Mouse (Mus musculus): Measurements from ENCODE around the gene Ccdc42.

The Ccdc42 gene

GRCm38 (mm10) chr11:68589055-68589809, 2.4 kb downstream of the Ccdc42 start:
- peak; percentile 59 to 64 for DNase-seq

DNA sequence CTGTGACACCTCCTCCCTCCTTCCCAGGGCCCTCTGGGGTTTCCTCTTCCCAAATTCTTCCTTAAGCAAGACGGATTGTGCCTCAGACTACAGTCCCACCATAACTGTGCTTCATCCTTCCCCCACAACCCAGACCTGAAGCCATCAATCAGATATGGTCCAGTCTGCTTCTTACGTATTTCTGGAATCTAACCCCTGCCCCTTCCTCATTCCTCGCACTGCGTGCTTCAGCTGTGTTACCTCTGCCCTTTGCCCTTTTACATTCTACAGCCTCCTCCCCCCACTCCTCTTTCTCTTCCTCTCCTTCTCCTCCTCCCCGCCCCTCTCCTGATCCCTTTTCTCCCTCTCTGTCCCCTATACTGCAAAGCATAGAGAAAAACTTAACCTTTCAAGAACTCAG, 4.9 kb downstream of the Ccdc42 start:
- no peak for DNase-seq

- no peak for DNase-seq
These were observed 6.4 kb downstream of the Ccdc42 start for GRCm38 (mm10) chr11:68593247-68593646.

GRCm38 (mm10) chr11:68597912-68598311, 11.1 kb downstream of the Ccdc42 start:
- DNase-seq: no peak

- no peak for DNase-seq
These were observed 13.8 kb downstream of the Ccdc42 start for GRCm38 (mm10) chr11:68600551-68601021.

DNA sequence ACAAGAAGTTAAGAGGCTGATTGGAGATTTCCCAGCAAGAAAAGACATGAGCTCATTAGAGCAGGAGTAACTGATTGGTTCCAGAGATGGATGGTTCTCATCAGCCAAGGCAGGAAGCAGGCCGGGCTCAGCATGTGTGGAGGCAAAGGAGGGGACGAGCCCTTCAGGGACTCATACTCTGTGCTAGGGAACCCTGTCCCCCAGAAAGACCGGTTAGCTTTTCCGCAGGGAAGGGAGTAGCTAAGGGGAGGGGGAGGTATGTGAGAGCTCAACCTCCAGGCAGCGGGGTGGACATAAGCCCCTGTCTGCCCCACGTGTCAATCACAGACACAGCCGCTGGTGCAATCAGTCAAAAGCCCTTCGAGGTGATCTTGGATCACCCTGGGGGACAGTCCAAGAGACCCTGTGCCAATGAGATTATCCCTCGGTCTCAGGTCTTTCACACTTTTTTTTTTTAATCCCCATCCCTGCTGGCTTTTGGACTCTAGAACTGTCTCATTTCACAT, 14.7 kb downstream of the Ccdc42 start:
- DNase-seq: no peak

DNA sequence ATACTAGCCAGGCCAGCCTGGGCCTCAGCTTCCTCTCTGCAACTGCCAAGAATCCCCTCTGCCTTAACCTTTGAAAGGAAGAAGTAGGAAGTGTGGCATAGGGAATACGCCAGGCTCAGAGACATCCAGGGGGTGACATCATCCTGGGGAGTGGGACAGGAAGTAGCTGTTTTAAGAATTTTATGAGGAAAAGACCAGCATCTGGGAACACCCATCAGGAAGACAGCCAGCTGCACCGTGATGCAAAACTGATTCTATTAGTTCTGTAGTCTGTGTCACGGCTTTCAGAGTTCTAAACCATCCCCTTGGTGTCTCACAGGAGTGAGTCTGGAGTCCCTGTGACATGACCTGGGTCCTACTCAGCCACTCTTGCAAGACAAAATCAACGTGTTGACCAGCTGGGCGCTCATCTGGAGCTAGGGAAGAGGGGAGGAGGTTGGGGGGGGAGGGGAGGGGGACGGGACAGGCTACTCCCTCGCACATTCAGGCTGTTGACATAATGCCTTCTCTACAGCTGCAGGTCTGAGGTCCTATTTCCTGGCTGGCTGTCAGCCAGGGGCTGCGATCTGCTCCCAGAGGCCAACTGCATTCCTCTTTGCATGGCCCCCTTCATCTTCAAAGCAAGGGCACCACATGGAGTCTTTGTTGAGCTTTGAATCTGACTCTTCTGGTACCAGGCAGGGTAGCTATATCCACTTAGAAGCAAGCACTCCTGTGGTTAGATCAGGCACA, 15.5 kb downstream of the Ccdc42 start:
- DNase-seq: no peak

- DNase-seq: no peak
These were observed 20.2 kb downstream of the Ccdc42 start for GRCm38 (mm10) chr11:68607046-68607445.

DNA sequence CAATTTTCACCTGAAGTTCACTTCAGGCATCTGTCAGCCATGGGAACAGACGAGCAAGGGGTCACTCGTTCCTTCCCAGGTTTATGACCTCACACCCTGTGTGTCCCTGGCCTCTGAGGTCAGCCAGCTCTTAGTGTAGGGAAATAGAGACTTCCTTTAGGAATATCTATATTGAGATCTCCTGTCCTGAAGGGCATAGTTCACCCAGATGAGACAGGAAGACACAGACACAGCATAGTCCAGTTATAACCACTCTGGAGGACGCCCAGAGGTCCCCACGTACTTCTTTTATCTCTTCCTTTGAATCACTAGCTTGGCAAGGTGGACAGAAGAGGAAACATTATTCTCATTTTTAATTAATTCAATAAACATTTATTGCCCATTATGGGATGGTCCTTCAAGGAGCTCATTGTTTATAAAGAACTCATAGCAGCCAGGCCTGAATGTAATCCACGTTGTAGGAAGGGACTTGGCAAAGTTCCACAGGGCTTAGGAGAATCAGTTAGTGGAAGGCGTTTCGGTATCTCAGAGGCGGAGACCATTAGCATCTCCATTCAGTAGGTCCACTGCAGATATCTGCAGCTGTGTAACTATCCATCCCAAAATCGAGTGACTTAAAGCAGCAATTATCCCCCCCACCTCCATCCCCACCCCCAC, 23.2 kb downstream of the Ccdc42 start:
- DNase-seq: no peak

- DNase-seq: no peak
These were observed 23.7 kb downstream of the Ccdc42 start for GRCm38 (mm10) chr11:68610567-68610947.

DNA sequence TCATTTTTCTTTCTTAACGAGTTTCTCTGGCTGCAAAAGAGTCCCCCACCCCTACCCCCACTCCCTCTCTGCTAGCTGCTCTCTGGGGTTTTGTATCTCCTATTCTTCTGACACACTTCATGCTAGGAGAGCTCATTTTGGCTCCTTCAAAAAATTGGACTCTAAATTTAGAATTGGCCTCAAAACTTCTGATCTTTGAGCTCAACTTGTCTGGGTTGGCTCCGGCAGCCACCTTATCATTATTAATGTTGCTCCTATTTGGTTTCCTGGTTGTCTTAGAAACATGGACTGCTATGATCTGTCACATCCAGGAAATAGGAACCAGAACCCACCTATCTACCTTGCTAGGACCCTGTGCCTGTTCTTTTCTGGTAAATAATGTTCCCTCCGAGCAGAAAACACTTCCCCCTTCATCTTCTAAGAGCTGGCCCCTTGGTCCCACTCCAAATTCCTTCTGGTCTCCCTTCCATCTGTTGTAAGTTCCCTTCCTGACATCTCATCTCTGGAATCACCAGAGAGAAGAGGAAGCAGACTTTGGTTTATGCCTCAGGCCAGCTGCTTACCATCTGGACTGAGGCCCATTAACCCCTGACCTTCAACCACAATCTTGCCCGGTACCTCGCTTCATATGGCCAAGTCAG, 26.4 kb downstream of the Ccdc42 start:
- DNase-seq: no peak

- DNase-seq: no peak
These were observed 35.9 kb downstream of the Ccdc42 start for GRCm38 (mm10) chr11:68622751-68623150.

GRCm38 (mm10) chr11:68623225-68623870, 36.5 kb downstream of the Ccdc42 start:
- peak; percentile 32 to 55 for DNase-seq

GRCm38 (mm10) chr11:68623871-68624258, 37.0 kb downstream of the Ccdc42 start:
- no peak for DNase-seq

DNA sequence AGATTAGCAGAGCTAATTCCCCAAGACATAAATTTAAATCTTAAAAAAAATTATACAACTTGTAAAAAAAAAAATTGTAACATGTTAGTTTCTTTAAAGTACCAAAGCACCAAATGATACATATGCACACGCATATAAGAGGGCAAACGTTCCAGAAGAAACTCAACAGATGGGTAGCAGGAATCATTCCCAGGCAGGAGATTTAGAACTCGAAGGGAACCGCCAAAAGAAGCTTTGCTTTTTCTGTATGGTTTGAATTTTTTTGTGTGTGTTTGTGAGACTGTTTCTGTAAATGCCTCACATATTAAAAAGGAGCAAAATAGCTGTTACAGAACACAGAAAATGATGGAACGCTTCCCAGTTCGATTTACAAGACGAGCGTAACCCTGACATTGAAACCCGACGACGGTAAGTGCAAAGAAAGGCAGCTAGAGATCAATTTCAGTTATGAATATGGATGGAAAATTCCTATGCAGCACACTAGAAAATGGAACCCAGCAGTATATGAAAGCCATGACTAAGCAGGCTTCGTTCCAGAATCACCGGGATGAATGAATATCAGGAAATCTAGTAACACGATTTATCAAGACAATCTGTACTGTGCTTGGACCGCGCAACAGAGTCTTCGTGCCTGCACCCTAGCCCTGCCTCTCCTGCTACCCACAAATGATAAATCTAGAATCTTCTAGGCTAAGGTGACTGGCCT, 44.9 kb downstream of the Ccdc42 start:
- no peak for DNase-seq

DNA sequence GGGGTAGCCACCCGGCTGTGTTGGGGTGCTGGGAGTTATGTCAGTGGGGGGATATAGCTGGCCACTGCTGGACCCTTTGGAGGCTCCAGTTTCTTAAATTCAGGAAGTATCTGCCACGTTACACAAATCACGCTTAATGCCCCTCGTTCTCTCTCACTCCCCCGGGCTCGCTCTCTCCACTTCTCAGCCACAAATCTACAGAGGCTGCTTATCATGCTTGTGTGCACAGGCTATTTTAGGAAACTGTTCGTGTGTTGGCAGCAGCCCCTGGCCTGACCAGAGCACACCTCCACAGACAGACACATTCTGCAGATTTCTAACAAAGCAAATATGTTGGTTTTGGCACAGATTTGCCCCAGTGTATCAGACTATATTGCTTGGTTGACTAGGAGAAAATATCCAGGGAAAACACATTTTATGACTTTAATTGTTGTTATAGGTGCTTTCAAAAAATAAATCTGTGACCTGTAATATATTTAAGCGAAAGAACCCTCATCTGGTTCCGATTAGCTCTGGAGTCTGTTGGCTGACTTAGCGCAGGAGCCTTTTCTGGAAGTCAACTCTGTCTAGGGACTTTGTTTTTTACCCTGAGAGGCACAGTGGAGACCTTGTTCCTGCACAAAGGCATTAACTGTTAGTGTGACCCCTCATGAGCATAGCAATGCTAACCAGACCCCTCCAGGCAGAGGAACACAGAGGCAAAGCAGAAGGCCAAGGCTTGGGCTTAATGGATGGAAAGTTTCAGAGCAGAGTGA, 51.2 kb downstream of the Ccdc42 start:
- DNase-seq: no peak

DNA sequence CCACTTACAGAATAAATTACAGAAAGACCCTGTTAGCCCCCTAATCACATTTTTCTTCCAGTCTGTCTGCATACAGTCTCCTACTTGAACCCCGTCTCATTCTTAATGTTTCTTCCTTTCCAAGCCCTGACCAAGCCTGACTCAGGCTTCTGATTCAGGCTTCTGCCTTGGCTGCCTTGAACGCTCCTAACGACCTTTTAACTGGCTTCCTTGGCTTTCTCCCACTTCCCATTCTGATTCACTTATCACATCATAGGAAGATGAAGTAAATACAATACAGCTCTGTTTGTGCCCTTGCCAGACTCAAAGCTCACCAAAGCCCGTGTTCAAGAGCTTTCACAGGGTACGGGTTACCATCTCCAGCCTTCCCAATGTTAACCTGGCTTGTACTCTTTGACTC, 54.5 kb downstream of the Ccdc42 start:
- no peak for DNase-seq

DNA sequence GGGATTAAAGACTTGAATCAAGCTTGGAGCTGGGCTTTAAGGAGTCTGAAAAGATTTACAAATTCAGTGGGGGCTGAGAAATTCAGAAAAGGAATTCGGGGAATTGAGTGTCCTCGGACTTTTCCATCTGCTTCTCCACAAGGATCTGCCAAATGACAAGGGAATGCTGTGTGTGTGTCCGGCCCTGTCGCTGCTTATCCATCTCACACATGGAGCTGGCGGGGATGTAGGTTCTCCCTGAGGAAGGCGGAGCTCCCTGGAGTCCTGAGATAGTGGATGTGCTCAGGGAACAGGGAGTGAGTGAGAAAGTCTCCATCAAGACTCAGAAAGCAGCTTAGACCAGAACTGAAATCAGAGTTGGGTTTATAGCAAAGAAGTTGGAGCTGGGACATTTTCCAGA, 58.0 kb downstream of the Ccdc42 start:
- DNase-seq: no peak
